Mouse (Mus musculus): ENCODE measurements around the gene Adcy9. TPM values are rescaled to one million over a fixed set of nuclear protein-coding genes. Genes with fewer than 3 reads are reported as not detected.

Adcy9 gene
- total RNA-seq, 2 experiments from 2014 or later = 31.4 to 36.2 TPM

DNA sequence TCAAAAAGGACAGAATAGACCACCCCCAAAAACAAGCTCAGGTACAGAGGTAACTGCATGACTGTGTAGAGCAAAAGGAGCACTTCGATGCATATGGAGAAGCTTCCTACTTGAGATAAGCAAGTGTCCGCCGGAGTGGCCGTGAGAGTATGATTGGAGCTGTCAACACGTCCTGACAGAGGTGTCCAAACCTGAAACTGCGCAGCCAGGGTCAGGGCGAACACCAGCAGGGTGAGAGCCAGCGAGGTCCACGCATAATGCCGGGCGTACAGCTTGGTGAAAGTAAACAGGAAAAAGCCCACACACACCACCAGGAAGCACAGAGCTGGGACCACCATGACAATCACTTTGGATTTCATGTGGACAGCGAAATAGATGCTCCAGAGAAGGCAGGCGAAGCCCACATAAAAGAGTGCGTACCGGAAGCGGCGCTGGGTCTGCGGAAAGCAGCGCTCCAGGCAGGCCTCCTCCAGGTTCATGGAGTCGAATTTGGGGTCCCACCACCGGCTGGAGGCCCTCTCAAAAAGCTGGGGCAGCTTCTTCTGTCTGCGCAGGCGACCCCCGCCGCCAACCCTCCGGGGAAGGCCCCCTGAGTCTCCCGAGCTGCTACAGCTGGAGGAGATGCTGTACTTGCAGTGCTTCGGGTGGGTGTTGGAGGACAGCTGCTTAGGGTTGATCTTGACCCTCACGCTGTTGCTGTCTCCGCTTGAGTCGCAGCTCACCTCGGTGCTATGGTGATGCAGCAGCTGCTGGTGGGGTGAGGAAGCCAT, 1.3 kb downstream of the Adcy9 start:
- DNase-seq = no peak

DNA sequence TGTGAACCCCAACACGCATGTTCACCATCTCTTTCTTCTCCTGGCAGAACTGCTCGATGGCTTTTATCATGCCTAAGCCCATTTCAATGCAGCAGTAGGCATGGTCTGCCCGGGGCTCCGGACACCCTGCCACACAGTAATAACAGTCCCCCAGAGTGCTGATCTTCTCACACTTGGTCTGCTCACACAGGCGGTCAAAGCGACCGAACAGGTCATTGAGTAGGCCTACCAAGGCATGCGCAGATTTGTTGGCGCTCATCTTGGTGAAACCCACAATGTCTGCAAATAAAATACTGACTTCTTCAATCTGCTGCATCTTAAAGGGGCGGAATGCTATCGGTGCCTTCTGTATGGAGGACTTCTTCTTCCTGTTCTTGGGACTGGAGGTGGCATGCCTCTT, 2.2 kb downstream of the Adcy9 start:
- DNase-seq = no peak

DNA sequence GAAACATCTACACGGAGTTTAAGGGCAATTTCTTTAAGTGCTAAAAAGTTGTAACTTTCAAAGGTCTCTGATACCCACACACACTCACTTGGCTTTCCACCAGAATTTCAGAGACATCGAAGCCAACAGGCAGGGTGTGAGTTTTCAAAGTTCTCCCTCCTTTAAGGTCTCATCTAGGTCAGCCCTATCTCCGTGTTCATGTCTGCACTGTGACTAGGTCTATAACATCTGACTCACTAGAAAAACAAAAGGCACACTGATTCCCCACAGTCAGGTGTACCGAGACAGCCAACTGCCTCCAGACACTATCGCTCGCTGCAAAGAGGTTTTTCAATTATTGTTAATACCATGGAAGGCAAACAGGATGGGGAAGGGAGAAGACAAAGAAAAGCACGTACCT, 2.8 kb downstream of the Adcy9 start:
- DNase-seq = no peak

DNA sequence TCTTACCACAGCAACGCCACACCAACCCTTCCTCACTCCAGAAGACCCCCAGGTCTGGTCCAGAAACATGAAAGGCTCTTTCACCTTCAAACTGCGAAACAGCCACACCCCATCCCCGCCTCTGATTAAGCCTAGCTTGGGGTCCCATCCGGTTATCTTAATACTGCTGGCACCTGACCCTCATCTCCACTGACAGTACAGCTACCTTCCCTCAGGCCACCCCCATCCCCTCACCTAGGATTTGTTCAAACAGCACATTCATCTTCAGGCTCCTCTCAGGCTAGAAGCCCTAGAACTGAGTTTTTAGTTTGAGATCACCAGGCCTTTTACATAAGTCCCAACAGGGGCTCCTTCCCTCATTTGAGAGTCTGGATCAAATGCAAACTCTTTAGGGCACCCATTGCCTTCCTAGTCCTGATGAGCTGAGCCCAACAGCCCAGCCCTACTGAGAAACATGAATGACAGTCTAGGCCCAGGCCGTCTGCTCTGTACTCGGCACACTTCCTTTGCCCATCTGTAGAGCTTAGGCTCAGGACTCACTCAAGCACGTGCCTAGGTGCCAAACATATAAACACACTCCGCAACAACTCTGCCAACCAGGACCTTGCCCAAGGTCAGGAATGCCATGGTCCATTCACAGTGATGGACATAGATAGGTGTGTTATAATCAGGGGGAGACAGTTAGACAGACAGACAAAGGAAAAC, 5.3 kb downstream of the Adcy9 start:
- no peak for DNase-seq

DNA sequence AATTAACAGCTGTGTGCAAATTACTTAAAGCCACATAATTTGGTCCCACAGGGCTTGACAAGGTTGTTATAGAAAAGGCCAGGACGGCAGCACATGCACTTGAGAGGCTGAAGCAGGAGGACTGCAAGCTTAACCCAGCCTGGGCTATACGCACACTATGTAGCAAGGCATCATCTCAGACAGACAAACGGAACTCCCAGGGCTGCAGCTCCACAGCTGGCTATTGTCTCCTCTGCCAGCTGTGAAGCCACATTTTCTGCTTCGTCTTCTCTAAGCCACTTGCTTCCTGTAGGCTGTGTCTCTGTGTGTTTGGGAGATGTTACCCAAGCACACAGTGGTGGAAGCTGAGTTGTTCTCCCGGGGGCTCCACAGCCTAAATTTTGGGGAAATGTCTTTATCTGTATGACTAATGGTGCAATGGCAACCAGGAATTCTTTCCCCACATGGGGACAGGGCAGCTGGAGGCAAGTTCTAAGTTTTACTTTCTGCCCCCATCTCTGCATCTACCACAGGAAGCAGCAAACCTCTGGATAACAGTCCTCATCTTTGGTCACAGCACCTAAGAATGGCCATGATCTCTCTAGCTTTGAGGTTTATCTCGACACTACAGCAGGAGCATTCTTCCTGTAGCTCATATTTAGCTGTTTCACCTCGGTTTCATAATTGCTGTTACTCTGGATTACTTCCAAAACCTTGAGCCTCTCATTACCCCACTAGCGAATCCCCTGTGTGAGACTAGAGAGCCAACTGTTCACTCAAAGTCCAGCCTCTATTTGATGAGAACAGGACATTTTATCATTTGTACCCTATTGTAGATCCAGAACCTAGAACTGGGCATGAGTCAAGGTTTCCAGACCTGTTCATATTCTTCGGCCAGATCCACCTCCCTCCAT, 6.1 kb downstream of the Adcy9 start:
- DNase-seq = no peak

DNA sequence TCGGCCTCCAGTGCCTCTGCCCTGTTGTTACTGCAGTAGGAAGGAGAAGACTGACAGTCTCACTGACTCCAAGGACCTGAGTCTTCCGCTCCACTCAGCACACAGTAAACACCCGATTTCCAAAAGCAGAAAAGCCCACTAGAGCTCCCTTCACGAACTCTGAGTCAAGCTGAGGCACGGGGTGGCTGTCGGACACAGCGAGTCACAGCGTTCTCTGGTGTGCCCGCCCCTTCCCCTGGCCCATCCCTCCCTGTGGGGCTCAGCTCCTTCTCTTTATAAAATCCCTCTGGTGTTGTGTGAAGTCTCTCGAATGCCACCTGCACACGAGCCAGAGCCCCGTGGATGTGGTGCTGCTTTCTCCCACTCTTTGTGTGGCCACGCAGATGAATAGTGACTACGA, 7.0 kb downstream of the Adcy9 start:
- DNase-seq = no peak

DNA sequence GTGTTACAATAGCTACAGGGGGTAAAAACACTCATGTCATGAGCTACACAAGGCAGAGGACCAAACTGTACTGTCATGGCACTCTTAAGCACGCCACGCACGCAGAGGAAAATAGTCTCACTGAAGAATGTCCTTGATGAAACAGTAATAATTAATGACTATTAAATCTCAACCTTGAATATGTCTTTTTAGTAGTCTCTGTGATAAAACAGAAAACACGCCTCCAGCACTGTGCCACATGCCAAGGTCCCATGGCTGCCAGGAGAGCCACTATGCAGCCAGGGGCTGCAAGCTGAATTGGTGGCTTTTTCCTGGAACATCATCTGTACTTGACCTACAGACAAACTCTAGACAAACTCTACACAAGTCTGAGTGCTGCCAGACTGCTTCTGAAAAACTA, 8.0 kb downstream of the Adcy9 start:
- peak; percentile 64 for DNase-seq

DNA sequence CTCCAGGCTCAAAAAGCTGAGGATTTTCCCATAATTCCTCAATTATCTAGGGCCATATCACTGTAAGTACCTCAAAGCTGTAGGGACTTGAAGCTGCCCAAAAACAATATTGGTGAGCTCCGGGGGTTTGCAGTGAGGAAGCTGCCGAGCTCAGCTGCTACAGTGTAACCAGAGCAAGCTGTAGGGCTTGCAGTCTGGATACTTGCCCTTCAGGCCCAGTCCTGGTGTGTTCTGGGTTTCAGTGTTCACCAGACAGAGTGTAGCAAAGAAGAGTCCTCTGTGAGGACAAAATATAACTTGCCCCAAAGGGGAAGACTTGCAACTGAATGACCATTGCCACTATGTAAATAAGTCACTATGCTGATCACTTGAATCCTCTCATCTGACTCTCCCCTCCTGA, 9.0 kb downstream of the Adcy9 start:
- DNase-seq = no peak

DNA sequence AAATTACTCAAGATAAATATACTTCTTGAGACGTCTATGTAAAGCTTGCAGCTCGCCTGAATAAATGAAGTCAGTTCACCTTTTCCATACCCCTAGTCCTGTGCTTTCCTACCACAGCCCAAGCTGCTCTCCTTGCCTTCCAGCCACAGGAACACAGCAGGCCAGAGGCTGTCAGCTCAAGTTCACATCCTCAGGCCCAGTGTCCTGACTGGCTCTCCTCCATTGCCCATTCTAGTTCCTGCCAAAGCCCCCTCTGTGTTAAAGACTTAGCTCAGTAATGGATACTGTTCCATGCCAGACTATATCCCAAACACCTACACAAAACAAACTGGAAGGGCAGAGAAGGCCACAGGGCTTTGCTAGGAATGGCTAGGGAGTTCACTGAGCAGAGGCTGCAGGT, 12.8 kb downstream of the Adcy9 start:
- DNase-seq = no peak

DNA sequence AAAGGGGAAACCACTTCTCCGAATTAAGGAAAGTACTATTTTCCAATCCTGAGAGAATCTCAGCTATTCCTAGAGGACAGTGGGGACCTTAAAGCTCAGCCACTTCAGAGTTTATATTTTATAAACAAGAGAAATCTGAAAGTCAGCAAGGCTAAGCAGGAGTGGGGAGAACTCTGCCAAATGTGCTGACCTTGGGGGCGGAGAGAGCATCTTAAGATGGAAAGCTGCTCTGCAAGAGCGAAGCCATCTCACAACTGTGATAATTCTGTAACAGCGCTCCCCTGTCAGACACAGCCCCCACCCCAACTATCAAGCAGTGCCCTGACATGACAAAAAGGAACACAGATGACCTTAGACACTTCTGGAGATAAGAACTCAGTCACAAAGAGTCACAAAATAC, 13.6 kb downstream of the Adcy9 start:
- DNase-seq = no peak

DNA sequence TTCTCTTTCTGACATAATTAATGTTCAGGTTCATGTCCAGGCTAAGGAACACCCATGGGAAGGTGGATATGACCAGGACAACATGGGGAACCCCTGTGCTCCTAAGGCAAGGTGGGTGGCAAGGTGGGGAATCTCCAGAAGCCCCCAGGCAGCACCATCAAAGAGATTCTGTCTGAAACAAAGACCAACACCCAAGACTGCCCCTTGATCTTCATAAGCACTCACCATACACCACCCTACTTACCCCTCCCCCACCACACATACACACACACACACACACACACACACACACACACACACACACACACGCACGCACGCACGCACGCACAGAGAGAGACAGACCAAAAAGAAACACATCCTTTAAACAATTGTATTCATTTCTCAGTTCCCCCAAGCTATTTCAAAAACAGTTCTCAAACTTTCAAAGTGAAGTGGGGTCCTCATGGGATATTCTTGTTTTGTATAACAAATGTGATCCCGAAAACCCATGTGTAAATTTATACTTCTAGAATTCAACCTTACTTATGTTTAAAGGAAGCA, 14.2 kb downstream of the Adcy9 start:
- DNase-seq = no peak

DNA sequence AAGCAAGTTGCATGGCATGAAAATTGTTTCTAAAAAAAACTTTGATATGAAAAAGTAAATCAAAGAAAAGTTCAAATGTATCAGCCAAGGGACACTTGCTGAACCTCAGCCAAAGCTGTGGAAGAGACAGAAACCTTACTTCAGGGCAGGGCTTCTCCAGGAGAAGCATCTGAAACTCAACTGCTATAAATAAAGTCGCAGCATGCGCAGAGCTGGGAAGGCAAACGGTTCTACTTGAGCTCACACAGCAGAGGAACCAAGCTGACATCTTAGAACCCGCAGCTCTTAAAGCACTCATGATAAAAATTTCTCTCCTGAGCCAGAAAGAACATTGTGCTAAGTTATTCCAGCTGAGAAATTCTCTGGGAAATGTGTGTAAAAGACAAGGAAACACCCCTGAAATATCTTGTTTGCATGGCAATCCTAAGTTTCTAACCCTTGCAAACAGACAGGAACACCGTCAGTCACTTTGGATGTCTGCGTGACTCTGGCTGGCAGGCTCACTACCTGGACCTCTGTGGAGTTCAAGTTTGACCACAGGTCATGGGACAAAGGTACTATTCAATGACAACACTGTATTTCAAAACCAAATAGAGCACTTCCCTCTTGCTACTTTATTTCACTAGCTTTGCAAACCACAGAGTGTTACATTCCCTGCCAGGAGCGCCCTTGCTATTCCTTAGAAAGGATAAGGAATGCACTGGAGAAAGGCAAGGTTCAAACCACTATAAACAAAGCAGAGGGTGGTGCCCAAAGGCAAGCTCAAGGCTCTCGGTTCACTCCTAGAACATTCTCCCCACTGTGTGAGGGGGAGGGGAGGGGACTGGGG, 15.2 kb downstream of the Adcy9 start:
- DNase-seq = no peak

DNA sequence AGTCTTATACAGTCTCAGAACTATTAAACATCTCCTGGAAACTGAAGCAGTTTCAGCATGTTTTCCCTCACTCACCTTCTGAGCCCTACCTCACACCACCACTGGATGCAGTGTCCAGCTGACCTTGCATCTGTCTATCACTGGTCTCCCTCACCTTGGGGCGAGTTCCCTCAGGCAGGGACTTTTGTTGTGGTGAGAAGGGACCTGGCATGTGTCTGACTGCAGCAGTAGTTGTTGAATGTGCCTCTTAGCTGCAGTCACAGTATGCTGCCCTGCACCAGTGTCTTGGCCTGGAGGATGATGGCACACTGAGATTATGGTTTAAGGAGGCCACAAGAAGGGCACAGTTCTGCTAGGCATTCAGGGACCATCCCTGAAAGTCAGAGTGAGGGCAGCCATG, 19.2 kb downstream of the Adcy9 start:
- no peak for DNase-seq

DNA sequence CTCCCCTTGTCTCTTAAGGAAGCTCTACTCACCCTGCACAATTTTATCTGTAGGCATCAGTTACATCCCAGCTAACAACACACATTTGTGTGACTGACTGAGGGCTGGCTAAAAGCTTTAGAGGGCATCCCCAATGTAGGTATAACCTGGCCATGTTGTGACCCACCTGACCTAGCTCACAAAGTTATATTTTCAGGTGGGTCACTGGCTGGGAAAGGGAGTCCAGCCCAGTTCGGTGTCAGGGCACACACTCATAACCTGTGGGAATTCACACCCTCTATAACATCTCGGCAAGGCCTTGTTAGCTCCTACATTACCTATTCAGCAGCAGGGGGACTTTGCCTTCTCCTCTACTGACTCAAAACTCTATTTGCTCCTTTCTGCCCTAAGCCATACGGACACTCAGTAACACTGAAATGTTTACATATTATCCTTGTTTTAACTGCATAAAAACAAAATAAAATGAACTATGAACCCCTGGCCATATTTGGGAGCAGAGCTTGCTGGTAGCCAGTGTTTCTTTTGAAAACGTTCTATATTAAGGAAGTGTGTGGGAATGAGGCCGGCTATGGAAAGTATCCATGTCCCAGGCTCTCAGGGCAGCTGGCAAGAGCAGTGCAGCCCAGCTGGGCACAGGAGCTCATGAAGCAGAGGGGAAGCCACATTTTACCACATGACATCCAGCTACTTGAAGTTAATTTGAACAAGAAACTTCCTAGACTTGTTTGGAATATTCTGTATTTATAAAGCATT, 20.7 kb downstream of the Adcy9 start:
- DNase-seq = no peak

DNA sequence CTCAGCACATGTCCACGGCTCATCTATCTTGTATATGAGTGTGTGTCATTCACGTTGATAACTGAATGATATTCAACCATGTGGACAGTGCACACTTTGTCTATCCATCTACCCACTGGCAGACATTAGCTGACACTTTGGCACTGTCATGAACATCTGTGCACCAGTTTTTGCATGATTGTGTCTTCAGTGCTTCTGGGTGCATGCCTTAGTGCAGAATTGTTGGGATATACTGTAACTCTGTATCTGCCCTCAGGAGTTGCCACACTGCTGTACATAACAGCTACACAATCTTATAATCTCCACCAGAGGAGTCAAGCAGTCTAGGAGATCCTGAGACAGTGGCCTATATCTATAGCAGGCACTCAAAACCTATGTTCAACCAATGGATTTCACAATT, 21.5 kb downstream of the Adcy9 start:
- DNase-seq = no peak

DNA sequence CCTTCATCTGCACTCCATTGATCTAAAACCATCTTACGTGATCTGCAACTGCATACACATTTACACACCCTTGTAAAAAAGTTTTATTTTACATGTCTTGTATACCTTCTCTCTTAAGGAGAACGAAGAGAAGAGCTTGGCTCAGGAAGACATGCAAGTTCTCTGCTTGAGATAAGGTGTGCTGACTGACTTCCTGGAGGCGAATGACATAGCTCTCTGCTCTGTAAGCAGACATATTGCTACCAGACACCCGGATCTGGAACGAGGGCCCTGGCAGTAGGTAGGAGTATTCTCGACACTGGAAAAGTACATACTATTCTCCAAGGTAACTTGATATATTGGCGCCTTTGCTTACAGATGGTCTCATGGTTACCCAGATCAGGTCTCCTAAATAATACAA, 22.7 kb downstream of the Adcy9 start:
- no peak for DNase-seq

DNA sequence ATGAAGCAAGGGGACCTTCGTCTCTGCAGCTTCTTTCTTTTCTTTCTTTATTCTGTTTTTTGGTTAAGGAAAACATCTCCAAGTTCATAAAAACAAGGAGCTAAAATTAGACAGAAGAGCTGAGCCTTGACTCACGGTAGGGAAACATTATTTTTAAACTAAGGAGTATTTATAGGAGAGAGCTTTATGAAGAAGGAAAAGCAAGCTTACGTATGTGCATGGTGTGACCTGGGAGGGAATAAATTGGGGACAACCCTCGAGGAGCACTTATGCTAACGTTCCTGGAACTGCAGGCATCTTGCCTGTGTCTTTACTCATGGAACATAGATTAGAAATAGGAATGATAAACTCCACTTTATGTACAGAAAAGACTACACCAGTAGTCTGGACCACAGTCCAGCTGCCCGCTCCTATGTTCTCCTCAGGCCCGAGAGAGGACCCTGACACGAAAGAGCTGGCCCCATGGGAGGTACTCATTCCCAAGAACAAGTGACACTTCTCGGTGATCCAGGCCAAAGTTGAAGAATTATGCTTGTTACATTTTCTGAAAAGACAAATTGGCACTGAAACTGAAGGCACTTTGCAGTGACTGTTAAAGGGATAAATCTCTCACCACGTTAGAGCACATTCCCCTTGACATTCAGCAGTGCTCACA, 24.5 kb downstream of the Adcy9 start:
- DNase-seq = no peak

DNA sequence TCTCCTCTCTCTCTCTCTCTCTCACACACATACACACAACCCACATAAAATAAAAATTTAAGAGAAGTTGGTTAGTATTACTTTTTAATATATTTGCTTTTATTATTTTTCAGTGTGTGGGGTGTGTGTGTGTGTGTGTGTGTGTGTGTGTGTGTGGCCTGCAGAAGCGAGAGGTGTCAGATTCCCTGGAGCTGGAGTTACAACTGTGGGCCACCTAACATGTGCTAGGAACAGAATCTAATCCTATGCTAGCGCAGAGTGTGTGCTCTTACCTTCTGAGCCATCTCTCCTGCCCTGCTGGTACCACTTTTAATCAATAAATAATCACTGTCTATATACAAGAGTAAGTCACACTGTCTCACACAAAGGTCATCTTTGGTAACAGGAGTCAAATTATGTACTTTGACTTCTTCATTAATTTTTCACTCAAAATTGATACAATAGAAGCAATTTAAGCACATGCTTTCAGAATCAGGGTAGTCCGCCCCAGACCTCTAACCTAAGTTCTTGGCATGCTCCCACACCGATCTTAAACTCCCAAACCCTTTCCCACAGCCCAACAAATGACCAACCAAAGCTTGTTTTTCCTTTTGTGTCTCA, 25.2 kb downstream of the Adcy9 start:
- DNase-seq = no peak

DNA sequence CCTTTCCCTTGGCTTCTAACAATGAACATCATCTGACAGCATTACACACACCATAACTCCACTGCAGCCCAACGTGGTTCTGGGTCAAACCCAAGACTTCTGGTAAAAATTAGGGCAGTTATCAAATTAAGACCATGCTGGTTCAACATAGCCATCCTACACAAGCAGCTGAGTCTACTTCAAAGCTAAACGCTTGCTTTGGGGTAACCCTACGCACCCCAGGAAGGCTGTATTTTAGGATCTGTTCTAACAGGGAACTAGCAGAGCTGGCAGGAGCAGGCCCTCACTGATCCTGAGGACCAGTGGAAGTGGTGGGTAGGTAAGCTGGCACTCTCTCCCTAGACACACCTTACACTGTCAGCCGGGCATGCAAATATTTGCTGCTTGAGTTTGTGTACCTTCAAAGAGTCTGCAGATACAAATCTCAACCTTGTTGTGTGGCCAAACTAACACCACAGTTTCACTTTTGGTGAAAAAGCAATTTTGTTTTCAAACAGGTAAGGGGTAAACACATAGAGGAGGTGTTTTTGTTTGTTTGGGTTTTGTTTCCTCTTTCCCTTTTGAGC, 36.7 kb downstream of the Adcy9 start:
- DNase-seq = no peak

DNA sequence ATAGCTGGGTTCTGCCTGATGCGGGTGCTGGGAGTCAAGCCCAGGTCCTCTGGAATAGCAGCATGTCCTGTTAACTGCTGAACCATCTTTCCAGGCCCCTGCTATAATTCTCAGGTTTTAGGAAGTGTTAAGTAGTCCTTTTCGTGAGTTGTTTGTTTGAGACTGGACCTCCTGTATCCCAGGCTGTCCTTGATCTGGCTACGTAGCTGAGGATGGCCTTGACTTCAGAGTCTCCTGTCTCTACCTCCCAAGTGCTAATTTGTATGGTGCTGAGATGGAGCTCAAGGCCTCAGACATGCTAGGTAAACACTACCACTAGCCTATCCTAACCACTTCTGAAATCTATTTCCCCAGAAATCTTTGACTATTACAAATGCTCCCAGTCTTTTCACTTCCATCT, 37.9 kb downstream of the Adcy9 start:
- DNase-seq = no peak

Measured in adrenal gland, postnatal 10 days (tissue).